Mouse (Mus musculus) left cerebral cortex, postnatal 14 days (tissue): ENCODE measurements around the gene Fbp1. TPM values are rescaled to one million over a fixed set of nuclear protein-coding genes. Genes with fewer than 3 reads are reported as not detected.
"Not testable (repeated sequence)": the region's sequence is repeated elsewhere in the genome, so short reads cannot be mapped to it uniquely, and the experiment has no call there.

Source experiments
- DNase-seq, 2 experiments: peaks; one replicate each; pipeline ENCODE4 v3.0.0; 2021 to 2022; ENCODE audit warnings: low spot score in 2 of 2, mixed read lengths in 1 of 2
- intact Hi-C: fragments of 180-260 bp; cut with DNase I; formaldehyde crosslinking; loops from one replicate; pipeline ENCODE4 v1.15.1; 2025
- total RNA-seq, 2 experiments: library from RNA; stranded (reverse); gene quantifications; 2 replicates each; pipeline ENCODE4 v1.2.3; 2021

Fbp1 gene
- total RNA-seq, 2 experiments from 2014 or later = 0.31 TPM; not detected in 1

GRCm38 (mm10) chr13:62857941-62858915 is 29.9 kb downstream of the Fbp1 start, which contains the start of gene Fbp2:
Fbp2 (minus strand) TSS chr13:62858422.
- DNase-seq = no peak
- intact Hi-C loops = loop anchor here (5.0 to 10.0 kb wide), 2 partner anchors 96 to 383 kb away; partner anchors contain the start of gene Platr25

GRCm38 (mm10) chr13:62856850-62857249 is 31.2 kb downstream of the Fbp1 start:
- intact Hi-C loops = loop anchor here (5.0 to 10.0 kb wide), 2 partner anchors 95 to 382 kb away; partner anchors contain the start of gene Platr25
- no peak for DNase-seq

GRCm38 (mm10) chr13:62856305-62856675 is 31.8 kb downstream of the Fbp1 start:
- intact Hi-C loops = loop anchor here (5.0 to 10.0 kb wide), 2 partner anchors 94 to 381 kb away; partner anchors contain the start of gene Platr25
- DNase-seq = peak; percentile 81

GRCm38 (mm10) chr13:62855396-62856304 is 32.4 kb downstream of the Fbp1 start:
- intact Hi-C loops = loop anchor here (2.0 to 10.0 kb wide), 3 partner anchors 93 to 381 kb away; partner anchors contain the start of gene Platr25
- no peak for DNase-seq

- peak; percentile 52 to 78 for DNase-seq
- intact Hi-C loops = loop anchor here (2.0 to 10.0 kb wide), 3 partner anchors 92 to 380 kb away; partner anchors contain the start of gene Platr25
These were observed 33.4 kb downstream of the Fbp1 start for GRCm38 (mm10) chr13:62854666-62855065.

GRCm38 (mm10) chr13:62833341-62833740 is 54.7 kb downstream of the Fbp1 start:
- intact Hi-C loops = no loop called here
- no peak for DNase-seq

GRCm38 (mm10) chr13:62832239-62832638 is 55.8 kb downstream of the Fbp1 start:
- intact Hi-C loops = no loop called here
- DNase-seq = no peak

- intact Hi-C loops = not testable (repeated sequence)
These were observed 72.4 kb downstream of the Fbp1 start for GRCm38 (mm10) chr13:62815705-62816104.

More at GRCm38 (mm10) chr13:62815705-62816104, 72.4 kb downstream of the Fbp1 start:
- DNase-seq = not testable (repeated sequence)

Other genes with a start within 250 kb of the Fbp1 start
- gene Platr25, start 127.6 kb downstream of the Fbp1 start, total RNA-seq = 10 to 100 TPM in 1 of 2 experiments, 1 to 10 TPM in 1; 9.7 to 12.4 TPM
- gene Gm5141, start 102.5 kb downstream of the Fbp1 start, total RNA-seq = 1 to 10 TPM; 4.0 to 4.8 TPM
- gene Fbp2, start 29.9 kb downstream of the Fbp1 start, total RNA-seq = under 1 TPM in 1 of 2 experiments, not detected in 1; 0.37 TPM
- gene 2010111I01Rik, start 76.6 kb upstream of the Fbp1 start, total RNA-seq = 100 to 1,000 TPM in 1 of 2 experiments, 10 to 100 TPM in 1; 80.6 to 105 TPM